Mouse (Mus musculus): ENCODE measurements around the gene Gnaq.
"Not testable (repeated sequence)": the region's sequence is repeated elsewhere in the genome, so short reads cannot be mapped to it uniquely, and the experiment has no call there.

Gene Gnaq

DNA sequence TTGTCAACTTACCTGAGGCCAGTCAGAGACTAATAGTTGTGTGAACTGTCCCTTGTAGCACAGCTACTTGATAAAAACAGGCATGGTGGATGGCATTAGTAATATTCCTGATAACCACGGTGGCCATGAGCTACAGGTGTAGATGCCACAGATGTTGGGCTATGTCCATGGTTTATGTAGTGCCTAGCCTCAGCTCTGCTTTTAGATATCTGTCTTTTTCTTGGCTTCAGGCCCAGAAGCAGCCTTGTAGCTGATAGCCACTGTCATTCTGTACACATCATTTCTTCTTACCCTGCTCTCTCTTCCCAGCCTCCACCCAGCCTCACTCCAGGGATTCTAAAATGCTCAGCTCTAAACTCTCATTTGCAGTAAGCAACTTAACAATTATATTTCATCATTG, 128.3 kb downstream of the Gnaq start:
- DNase-seq: no peak

DNA sequence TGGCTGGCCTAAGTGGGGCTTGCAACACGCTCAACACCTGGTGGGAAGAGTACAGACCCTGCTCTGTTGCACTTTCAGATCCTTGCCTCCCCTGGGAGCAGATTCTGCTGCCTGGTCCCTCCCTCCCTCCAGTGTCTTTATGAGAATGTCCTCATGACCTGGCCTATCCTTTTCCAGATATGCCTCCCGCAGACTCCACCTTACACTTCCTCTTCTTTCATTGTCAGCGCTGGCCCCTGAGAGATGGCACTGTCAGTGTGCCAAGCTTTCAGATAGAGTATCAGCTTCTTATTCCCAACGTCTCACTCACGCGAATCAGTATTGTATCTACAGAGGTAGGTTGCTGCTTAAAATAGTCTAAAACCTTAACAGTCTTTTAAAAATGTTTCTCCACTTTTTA, 129.0 kb downstream of the Gnaq start:
- DNase-seq: no peak

DNA sequence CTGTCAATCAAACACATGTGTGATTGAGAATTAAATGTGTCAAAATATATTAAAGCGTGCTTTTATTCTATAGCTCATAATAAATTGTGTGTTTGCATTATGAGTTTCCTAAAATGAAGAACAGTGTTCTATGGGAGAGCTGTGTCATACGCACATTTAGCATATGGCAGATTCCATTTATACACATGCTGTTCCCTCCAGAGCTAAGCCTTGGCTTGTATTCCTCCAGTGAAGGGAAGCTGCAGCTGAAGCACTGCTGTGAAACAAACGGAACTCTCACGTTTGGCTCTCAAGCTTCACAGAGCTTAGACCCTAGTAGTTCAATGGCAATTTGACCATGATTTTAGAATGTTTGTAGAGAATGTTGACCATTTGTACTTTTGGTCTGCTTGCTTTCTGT, 129.7 kb downstream of the Gnaq start:
- DNase-seq: no peak

- DNase-seq: not testable (repeated sequence)
Observed at GRCm38 (mm10) chr19:16267362-16267761, 134.7 kb downstream of the Gnaq start.

DNA sequence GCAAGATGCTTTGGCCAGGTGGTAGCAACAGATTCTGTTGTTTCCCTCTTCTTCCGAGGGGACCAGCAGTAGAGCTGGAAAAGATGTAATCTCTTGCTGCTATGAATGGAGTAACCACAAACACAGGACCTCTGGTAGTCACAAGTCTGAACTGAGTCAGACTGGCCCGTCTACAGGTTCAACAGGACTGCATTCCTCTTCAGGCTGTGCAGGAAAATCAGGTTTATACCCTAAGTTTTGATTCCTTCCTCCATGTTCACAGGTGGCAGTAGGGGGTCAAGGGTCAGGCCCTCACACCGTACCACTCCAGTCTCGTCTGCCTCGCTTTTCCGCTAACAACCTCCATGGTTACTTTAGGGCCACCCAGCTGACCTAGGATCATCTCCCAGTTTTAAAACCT, 137.6 kb downstream of the Gnaq start:
- no peak for DNase-seq

DNA sequence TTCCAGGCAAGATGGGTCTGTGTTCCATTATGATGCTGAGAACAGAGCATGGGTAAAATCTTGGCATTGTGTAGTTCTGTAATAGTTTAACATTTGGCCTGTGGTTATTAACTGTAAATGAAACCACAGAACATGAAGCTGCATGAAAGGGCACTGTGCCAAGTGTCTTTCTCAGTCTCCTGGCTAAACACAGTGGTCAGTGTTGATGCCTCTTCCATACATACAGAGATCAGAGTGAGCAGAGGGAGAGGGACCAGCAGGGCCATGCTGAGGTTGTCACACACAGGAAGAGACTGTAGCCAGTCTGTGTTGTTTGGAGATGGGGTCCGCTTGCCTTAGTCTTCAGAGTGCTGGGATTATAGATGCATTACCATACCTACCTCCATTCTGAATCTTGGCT, 138.4 kb downstream of the Gnaq start:
- no peak for DNase-seq

DNA sequence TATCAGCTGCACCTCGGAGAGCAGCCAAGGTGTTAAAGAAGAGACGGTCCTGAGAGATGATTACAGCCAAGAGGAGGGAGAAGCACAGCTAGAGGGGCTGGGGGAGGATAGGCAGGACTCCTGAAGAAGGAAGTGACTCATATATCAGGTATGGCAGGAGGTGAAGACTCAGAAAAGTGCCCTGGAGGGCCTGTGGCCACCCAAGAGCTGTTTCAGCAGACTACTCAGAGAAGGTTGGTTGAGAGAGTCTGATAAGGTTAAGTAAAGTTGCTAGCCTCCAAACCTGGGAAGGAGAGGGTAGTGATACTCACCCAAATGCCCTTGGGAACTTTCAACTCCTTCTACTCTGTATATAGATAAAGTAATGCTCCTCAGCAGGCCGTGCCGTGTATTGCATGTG, 140.4 kb downstream of the Gnaq start:
- DNase-seq: no peak

- DNase-seq: no peak
Observed at GRCm38 (mm10) chr19:16280231-16280630, 147.6 kb downstream of the Gnaq start.

GRCm38 (mm10) chr19:16285051-16286028, 152.7 kb downstream of the Gnaq start:
- no peak for DNase-seq

DNA sequence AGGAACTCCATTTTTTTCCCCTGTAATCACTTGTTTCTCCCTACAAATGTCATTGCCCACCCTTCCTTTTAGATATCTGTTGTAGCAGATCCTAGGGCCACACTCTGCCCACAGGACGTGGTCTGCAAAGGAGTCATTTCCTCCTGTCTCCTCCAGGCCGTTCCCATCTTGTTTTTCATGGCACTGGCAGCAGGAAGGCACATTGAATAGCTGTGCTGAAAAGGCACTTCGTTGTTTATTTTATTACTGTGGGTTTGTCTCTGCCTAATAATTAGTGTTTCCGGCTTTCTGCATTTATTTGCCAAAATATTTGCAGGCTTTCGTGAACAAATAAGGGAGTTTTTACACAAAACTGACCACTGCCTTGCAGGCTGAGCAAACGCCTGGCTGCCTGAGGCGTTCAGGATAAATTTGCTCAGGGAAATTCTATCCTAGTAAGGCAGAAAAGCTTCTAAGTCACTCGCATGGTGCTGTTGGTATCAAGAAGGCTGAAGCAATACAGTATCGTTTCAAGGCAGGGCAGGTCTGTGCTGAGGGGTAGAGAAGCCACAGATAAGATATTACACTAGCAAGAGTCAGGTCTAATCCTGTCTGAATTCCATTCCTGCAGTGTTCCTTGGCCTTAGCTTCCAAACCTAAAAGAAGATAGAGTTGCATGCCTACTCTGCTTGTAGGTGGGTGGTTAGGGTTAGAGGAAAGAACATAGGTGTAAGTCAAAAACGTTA, 154.0 kb downstream of the Gnaq start:
- no peak for DNase-seq

GRCm38 (mm10) chr19:16287307-16287706, 154.7 kb downstream of the Gnaq start:
- DNase-seq: no peak

GRCm38 (mm10) chr19:16287971-16288370, 155.3 kb downstream of the Gnaq start:
- DNase-seq: no peak

- DNase-seq: no peak
Observed at GRCm38 (mm10) chr19:16291088-16291487, 158.5 kb downstream of the Gnaq start.

GRCm38 (mm10) chr19:16292056-16292608, 159.5 kb downstream of the Gnaq start:
- DNase-seq: no peak

DNA sequence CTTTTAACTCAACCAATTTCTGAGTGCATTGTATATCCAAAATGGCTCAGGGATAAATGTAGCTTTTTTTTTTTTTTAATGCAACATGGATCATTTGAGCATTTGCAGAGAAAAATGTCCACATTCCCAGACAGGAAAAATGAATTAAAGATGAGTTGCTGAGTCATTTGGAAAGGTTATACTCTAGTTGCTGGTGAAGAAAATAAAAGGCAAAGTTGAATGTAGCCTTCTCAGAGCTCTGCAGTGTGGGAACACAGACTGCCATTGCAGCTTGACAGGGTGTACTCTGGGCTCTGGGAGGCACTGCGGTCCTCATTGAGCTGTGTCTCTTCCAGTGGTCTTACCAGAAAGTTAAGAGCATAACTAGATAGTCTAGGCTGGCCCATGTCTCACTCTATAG, 160.3 kb downstream of the Gnaq start:
- no peak for DNase-seq

- no peak for DNase-seq
Observed at GRCm38 (mm10) chr19:16300413-16300812, 167.8 kb downstream of the Gnaq start.

DNA sequence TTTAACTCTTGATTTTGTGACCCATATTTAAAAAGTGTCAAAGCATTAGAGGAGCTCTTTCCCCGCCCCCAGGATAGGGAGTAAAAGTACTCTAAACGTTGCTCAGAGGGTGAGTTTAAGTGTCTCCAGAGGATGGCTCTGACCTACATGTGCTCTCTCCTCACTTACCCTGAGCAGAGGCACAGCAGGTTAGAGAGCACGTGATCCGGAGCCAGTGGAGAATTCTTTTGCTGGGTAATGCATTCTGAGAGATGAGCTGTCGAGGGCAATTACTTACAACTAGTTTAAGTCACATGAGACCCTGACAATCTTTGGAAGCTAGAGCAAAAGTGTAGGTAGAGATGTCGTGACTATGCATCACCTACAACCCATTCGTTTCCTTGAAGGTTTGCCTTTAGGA, 168.7 kb downstream of the Gnaq start:
- DNase-seq: no peak

- no peak for DNase-seq
Observed at GRCm38 (mm10) chr19:16309031-16309430, 176.4 kb downstream of the Gnaq start.

DNA sequence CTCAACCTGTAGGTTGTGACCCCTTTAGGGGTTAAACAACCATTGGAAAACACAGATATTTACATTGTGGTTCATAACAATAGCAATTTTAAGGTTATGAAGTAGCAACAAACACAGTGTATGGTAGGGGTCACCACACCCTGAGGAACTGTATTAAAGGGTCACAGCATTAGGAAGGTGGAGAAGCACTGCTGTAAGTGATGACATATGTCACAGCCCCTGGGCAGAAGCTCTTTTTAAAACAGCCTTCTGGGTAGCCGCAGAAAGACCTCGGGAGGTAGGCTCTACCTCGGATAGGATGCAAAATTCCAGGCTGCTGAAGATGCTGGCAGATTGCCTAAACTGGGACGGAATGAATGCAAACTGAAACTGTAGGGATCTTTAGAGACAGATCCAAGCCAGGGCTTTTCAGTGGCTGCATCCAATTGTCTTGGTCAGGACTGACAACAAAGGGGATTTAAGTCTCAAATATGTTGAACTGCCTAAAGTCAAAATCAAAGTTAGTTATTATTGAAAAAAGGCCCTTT, 181.7 kb downstream of the Gnaq start:
- DNase-seq: no peak

- DNase-seq: no peak
Observed at GRCm38 (mm10) chr19:16315525-16315924, 182.9 kb downstream of the Gnaq start.

- no peak for DNase-seq
Observed at GRCm38 (mm10) chr19:16318128-16318811, 185.6 kb downstream of the Gnaq start.

- no peak for DNase-seq
Observed at GRCm38 (mm10) chr19:16319986-16320385, 187.4 kb downstream of the Gnaq start.

GRCm38 (mm10) chr19:16322986-16323385, 190.4 kb downstream of the Gnaq start:
- peak; percentile 45 to 51 for DNase-seq

Data from B cell, adult 2 months (primary cell).